Mouse (Mus musculus) spleen, embryonic (tissue): ENCODE measurements around the gene Fli1.

ENCODE experiments used
- CTCF ChIA-PET: fragments of 350-600 bp; sonication (Branson Sonifier 250); formaldehyde crosslinking; loops from one replicate; lab custom pipeline; 2022; lab: Charles Lee

Gene Fli1

GRCm38 (mm10) chr9:32506161-32506560 is 36.5 kb downstream of the Fli1 start:
- CTCF ChIA-PET: interaction anchor here (0.7 to 1.3 kb wide), 3 partner anchors 8 to 12 kb away, joined by 3 to 5 read pairs (median 3); no protein-coding TSS in a partner anchor

- CTCF ChIA-PET: interaction anchor here (0.6 to 1.3 kb wide), 3 partner anchors 11 to 152 kb away, joined by 3 to 5 read pairs (median 4); no protein-coding TSS in a partner anchor
Observed at GRCm38 (mm10) chr9:32505460-32506075, 37.1 kb downstream of the Fli1 start.

GRCm38 (mm10) chr9:32503995-32504451 is 38.6 kb downstream of the Fli1 start:
- CTCF ChIA-PET: no interaction called here

GRCm38 (mm10) chr9:32503423-32503822 is 39.2 kb downstream of the Fli1 start:
- CTCF ChIA-PET: no interaction called here

- CTCF ChIA-PET: interaction anchor here (0.7 kb wide), 1 partner anchor 110 kb away, joined by 3 read pairs; no protein-coding TSS in a partner anchor
Observed at GRCm38 (mm10) chr9:32502256-32503010, 40.2 kb downstream of the Fli1 start.

- CTCF ChIA-PET: no interaction called here
Observed at GRCm38 (mm10) chr9:32500886-32501285, 41.8 kb downstream of the Fli1 start.

- CTCF ChIA-PET: interaction anchor here (0.8 kb wide), 1 partner anchor 8 kb away, joined by 5 read pairs; no protein-coding TSS in a partner anchor
Observed at GRCm38 (mm10) chr9:32500063-32500462, 42.6 kb downstream of the Fli1 start.

- CTCF ChIA-PET: interaction anchor here (0.8 kb wide), 1 partner anchor 9 kb away, joined by 5 read pairs; no protein-coding TSS in a partner anchor
Observed at GRCm38 (mm10) chr9:32499469-32499868, 43.2 kb downstream of the Fli1 start.

GRCm38 (mm10) chr9:32495643-32495997 is 47.0 kb downstream of the Fli1 start:
- CTCF ChIA-PET: interaction anchor here (1.7 kb wide), 1 partner anchor 19 kb away, joined by 5 read pairs; no protein-coding TSS in a partner anchor

- CTCF ChIA-PET: interaction anchor here (0.6 to 1.7 kb wide), 5 partner anchors 10 to 198 kb away, joined by 3 to 13 read pairs (median 5); no protein-coding TSS in a partner anchor
Observed at GRCm38 (mm10) chr9:32494891-32495642, 47.6 kb downstream of the Fli1 start.

- CTCF ChIA-PET: interaction anchor here (1.3 kb wide), 2 partner anchors 12 to 14 kb away, joined by 3 to 5 read pairs; no protein-coding TSS in a partner anchor
Observed at GRCm38 (mm10) chr9:32493588-32494423, 48.9 kb downstream of the Fli1 start.

GRCm38 (mm10) chr9:32492753-32493152 is 49.9 kb downstream of the Fli1 start:
- CTCF ChIA-PET: no interaction called here

- CTCF ChIA-PET: no interaction called here
Observed at GRCm38 (mm10) chr9:32491484-32491883, 51.2 kb downstream of the Fli1 start.

- CTCF ChIA-PET: no interaction called here
Observed at GRCm38 (mm10) chr9:32489794-32490358, 52.8 kb downstream of the Fli1 start.

- CTCF ChIA-PET: no interaction called here
Observed at GRCm38 (mm10) chr9:32489315-32489714, 53.3 kb downstream of the Fli1 start.

GRCm38 (mm10) chr9:32488627-32489026 is 54.0 kb downstream of the Fli1 start:
- CTCF ChIA-PET: interaction anchor here (0.9 to 1.0 kb wide), 2 partner anchors 30 to 52 kb away, joined by 3 read pairs; no protein-coding TSS in a partner anchor

- CTCF ChIA-PET: interaction anchor here (0.9 to 1.0 kb wide), 2 partner anchors 31 to 51 kb away, joined by 3 read pairs; no protein-coding TSS in a partner anchor
Observed at GRCm38 (mm10) chr9:32487823-32488222, 54.8 kb downstream of the Fli1 start.

- CTCF ChIA-PET: interaction anchor here (0.9 to 1.0 kb wide), 2 partner anchors 31 to 50 kb away, joined by 3 read pairs; no protein-coding TSS in a partner anchor
Observed at GRCm38 (mm10) chr9:32487401-32487800, 55.3 kb downstream of the Fli1 start.

GRCm38 (mm10) chr9:32480418-32480817 is 62.2 kb downstream of the Fli1 start:
- CTCF ChIA-PET: interaction anchor here (0.7 to 0.8 kb wide), 2 partner anchors 35 to 121 kb away, joined by 3 read pairs; no protein-coding TSS in a partner anchor

GRCm38 (mm10) chr9:32478799-32479198 is 63.9 kb downstream of the Fli1 start:
- CTCF ChIA-PET: no interaction called here
